Mouse (Mus musculus) testis, adult 2 months (tissue): ENCODE measurements around the gene Olfr533.

Experiments used
- CTCF ChIP-seq: fragments of 200-500 bp; IDR thresholded peaks from 2 replicates; pipeline ENCODE4 v1.5.1; 2012; ENCODE audit warnings: low read depth, mild to moderate bottlenecking, inconsistent platforms, low read length, moderate library complexity; ENCODE audit not compliant: control insufficient read depth, insufficient read depth, insufficient replicate concordance
- POLR2A ChIP-seq: fragments of 200-500 bp; IDR thresholded peaks from 2 replicates; pipeline ENCODE4 v1.6.1; 2012; ENCODE audit warnings: low read depth, mild to moderate bottlenecking, inconsistent platforms, low read length, moderate library complexity; ENCODE audit not compliant: control insufficient read depth

- TF ChIP-seq POLR2A (no peak), CTCF (no peak)
Measured at GRCm38 (mm10) chr7:140483916-140484315, 20.7 kb downstream of the Olfr533 start, which contains the start of gene Olfr535.
